Mouse (Mus musculus): ENCODE measurements around the gene Shld1. TPM values are rescaled to one million over a fixed set of nuclear protein-coding genes. Genes with fewer than 3 reads are reported as not detected.
A peak's percentile ranks its signal among the peaks of the same experiment; 100 is the strongest.

The Shld1 gene
- total and polyA plus RNA-seq, 2 experiments from 2014 or later, result 14.1 to 23.3 TPM

- H3K36me3 ChIP-seq (replicated peaks; ENCODE audit: control insufficient read depth, insufficient read depth, low read length), result no peaks in the 10 kb centered on the region
- no peak overlapping the region for H3K4me2 ChIP-seq (ENCODE audit: low read depth, low read length)
- ATAC-seq (ENCODE audit: insufficient read depth, low read depth) (no peak), DNase-seq (ENCODE audit: low spot score) (peak; percentile 25)
- H3K4me3 ChIP-seq (ENCODE audit: low read depth, low read length), result no peak overlapping the region
- no peaks in the 10 kb centered on the region for H3K4me1 ChIP-seq (ENCODE audit: control insufficient read depth, insufficient read depth)
- WGBS, result 60% methylated on average over 17 of the region's 17 CpGs
- no peak for TF ChIP-seq CTCF (IDR thresholded peaks at IDR 0.05; ENCODE audit: low read depth)
- no peak overlapping the region for H3K9ac ChIP-seq (replicated peaks; ENCODE audit: low read depth, low read length)
- H3K27ac ChIP-seq (ENCODE audit: low read depth), result no peak overlapping the region
- no peaks in the 10 kb centered on the region for H3K27me3 ChIP-seq (ENCODE audit: control insufficient read depth, insufficient read depth, low read length)
- no peaks in the 10 kb centered on the region for H3K9me3 ChIP-seq (replicated peaks; ENCODE audit: control insufficient read depth, low read length)
Measured at GRCm38 (mm10) chr2:132646856-132647745, 39.6 kb upstream of the Shld1 start.

DNA sequence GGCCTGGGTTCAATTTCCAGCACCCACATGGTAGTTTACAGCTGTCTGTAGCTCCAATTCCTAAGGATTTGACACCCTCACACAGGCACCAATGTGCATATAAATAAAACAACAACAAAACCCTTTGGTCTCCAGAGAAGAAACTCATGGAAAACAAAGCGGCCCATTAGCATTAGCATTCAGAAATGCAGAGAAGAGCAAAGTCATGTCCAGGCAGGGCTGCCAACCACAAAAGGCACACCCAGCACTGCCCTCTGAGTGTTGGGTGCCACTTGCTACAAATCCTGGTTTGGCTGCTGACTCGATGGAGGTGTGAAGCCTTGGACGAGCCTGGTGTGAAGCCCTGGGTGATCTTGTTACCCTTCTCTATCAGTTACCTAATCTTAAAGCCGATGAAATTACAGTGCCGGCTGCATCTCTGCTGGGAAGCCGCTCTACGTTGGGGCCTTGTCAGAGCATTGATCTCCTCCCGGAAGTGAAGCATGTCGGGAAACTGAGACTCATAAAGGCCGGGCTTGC, 37.3 kb upstream of the Shld1 start:
- Histone ChIP-seq H3K4me2 (ENCODE audit: low read depth, low read length) (no peak overlapping the region), H3K4me1 (ENCODE audit: control insufficient read depth, insufficient read depth) (no peaks in the 10 kb centered on the region), H3K4me3 (ENCODE audit: low read depth, low read length) (no peak overlapping the region), H3K9me3 (replicated peaks; ENCODE audit: control insufficient read depth, low read length) (no peaks in the 10 kb centered on the region), H3K27me3 (ENCODE audit: control insufficient read depth, insufficient read depth, low read length) (no peaks in the 10 kb centered on the region), H3K27ac (ENCODE audit: low read depth) (no peak overlapping the region), H3K36me3 (replicated peaks; ENCODE audit: control insufficient read depth, insufficient read depth, low read length) (no peaks in the 10 kb centered on the region), H3K9ac (replicated peaks; ENCODE audit: low read depth, low read length) (no peak overlapping the region)
- ATAC-seq (ENCODE audit: insufficient read depth, low read depth) (no peak), DNase-seq (ENCODE audit: low spot score) (no peak)
- 69% methylated on average over 10 of the region's 10 CpGs for WGBS
- TF ChIP-seq EP300 (IDR thresholded peaks at IDR 0.05; ENCODE audit: low read depth) (no peak), CTCF (IDR thresholded peaks at IDR 0.05; ENCODE audit: low read depth) (no peak)

DNA sequence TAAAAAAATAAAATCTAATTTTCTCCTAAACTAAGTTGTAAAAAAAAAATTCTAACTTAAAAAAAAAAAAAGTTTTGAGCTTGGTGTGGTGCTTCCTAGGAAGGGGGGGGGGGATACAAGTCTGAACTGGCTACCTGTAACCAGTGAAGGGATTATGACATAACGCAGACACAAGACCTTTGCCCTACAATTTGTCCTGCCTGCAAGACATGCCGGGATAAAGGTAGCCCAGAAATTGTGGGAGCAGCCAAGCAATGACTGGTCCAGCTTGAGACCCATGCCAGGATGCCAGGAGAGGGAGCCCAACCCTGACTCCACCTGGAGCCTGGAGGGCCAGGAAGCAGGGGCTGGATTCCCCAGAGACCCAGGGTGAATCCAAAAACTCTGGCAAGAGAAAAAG, 36.2 kb upstream of the Shld1 start:
- no peak overlapping the region for H3K27ac ChIP-seq (ENCODE audit: low read depth)
- H3K9ac ChIP-seq (replicated peaks; ENCODE audit: low read depth, low read length), result no peak overlapping the region
- H3K36me3 ChIP-seq (replicated peaks; ENCODE audit: control insufficient read depth, insufficient read depth, low read length), result no peaks in the 10 kb centered on the region
- ATAC-seq (ENCODE audit: insufficient read depth, low read depth), result no peak
- TF ChIP-seq EP300 (IDR thresholded peaks at IDR 0.05; ENCODE audit: low read depth), result no peak
- TF ChIP-seq CTCF (IDR thresholded peaks at IDR 0.05; ENCODE audit: low read depth), result no peak
- H3K9me3 ChIP-seq (replicated peaks; ENCODE audit: control insufficient read depth, low read length), result no peaks in the 10 kb centered on the region
- H3K4me3 ChIP-seq (ENCODE audit: low read depth, low read length), result no peak overlapping the region
- H3K4me1 ChIP-seq (ENCODE audit: control insufficient read depth, insufficient read depth), result no peaks in the 10 kb centered on the region
- DNase-seq (ENCODE audit: low spot score), result no peak
- H3K27me3 ChIP-seq (ENCODE audit: control insufficient read depth, insufficient read depth, low read length), result no peaks in the 10 kb centered on the region
- H3K4me2 ChIP-seq (ENCODE audit: low read depth, low read length), result no peak overlapping the region
- WGBS, result 76% methylated on average over 2 of the region's 2 CpGs

DNA sequence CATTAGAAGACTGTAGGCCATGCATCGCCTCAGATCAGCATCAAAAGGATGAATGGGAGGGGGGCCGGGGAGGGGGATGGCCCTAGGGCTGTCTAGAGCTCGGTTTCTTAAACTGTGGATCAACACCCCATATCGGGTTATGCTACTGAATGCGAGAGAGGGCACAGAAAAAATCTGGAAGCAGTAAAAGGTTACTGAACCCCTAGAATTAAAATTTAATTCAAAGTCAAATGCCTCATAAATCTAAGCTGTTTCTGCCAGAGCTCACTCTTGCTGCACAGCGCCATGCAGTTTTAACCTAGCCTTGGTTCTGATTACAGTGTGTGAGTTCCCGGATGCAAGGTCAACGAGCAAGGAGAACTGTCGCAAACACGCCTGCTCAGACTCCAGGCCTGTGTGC, 34.3 kb upstream of the Shld1 start:
- WGBS, result 58% methylated on average over 10 of the region's 10 CpGs
- DNase-seq (ENCODE audit: low spot score) (no peak), ATAC-seq (ENCODE audit: insufficient read depth, low read depth) (0 out of 2 replicates have a peak, but pooled peaks have one; percentile 49)
- Histone ChIP-seq H3K9ac (replicated peaks; ENCODE audit: low read depth, low read length) (no peak overlapping the region), H3K4me2 (ENCODE audit: low read depth, low read length) (no peak overlapping the region), H3K36me3 (replicated peaks; ENCODE audit: control insufficient read depth, insufficient read depth, low read length) (no peaks in the 10 kb centered on the region), H3K4me1 (ENCODE audit: control insufficient read depth, insufficient read depth) (no peaks in the 10 kb centered on the region), H3K9me3 (replicated peaks; ENCODE audit: control insufficient read depth, low read length) (no peaks in the 10 kb centered on the region), H3K4me3 (ENCODE audit: low read depth, low read length) (no peak overlapping the region), H3K27me3 (ENCODE audit: control insufficient read depth, insufficient read depth, low read length) (no peaks in the 10 kb centered on the region), H3K27ac (ENCODE audit: low read depth) (no peak overlapping the region)
- TF ChIP-seq EP300 (IDR thresholded peaks at IDR 0.05; ENCODE audit: low read depth) (no peak), CTCF (IDR thresholded peaks at IDR 0.05; ENCODE audit: low read depth) (no peak)

- ATAC-seq (ENCODE audit: insufficient read depth, low read depth) (no peak), DNase-seq (ENCODE audit: low spot score) (no peak)
- no peak for TF ChIP-seq EP300 (IDR thresholded peaks at IDR 0.05; ENCODE audit: low read depth)
- TF ChIP-seq CTCF (IDR thresholded peaks at IDR 0.05; ENCODE audit: low read depth), result no peak
- H3K9ac ChIP-seq (replicated peaks; ENCODE audit: low read depth, low read length), result no peak overlapping the region
- H3K36me3 ChIP-seq (replicated peaks; ENCODE audit: control insufficient read depth, insufficient read depth, low read length), result no peaks in the 10 kb centered on the region
- H3K4me1 ChIP-seq (ENCODE audit: control insufficient read depth, insufficient read depth), result no peaks in the 10 kb centered on the region
- H3K27me3 ChIP-seq (ENCODE audit: control insufficient read depth, insufficient read depth, low read length), result no peaks in the 10 kb centered on the region
- H3K9me3 ChIP-seq (replicated peaks; ENCODE audit: control insufficient read depth, low read length), result no peaks in the 10 kb centered on the region
- 80% methylated on average over 6 of the region's 6 CpGs for whole genome bisulfite sequencing
- H3K4me2 ChIP-seq (ENCODE audit: low read depth, low read length), result no peak overlapping the region
- H3K27ac ChIP-seq (ENCODE audit: low read depth), result no peak overlapping the region
- no peak overlapping the region for H3K4me3 ChIP-seq (ENCODE audit: low read depth, low read length)
Measured at GRCm38 (mm10) chr2:132654834-132655495, 31.8 kb upstream of the Shld1 start.

All from heart, postnatal 0 days (tissue).